Mouse (Mus musculus): ENCODE data around the gene Cilp.

The Cilp gene

DNA sequence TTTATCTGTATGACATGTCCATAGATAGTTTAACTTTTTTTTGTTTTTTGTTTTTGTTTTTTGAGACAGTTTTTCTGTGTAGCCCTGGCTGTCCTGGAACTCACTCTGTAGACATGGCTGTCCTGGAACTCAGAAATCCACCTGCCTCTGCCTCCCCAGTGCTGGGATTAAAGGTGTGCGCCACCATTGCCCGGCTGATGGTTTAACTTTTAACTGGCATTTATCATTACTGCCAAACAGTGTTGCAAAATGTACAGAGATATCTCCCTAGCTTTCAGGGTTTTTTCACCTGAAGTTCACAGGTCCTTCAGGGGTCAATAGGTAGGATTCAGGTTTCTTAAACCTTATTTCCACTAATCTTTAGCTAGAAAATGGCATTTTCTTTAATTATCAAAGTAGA, 32.1 kb downstream of the Cilp start:
- no peak for DNase-seq

DNA sequence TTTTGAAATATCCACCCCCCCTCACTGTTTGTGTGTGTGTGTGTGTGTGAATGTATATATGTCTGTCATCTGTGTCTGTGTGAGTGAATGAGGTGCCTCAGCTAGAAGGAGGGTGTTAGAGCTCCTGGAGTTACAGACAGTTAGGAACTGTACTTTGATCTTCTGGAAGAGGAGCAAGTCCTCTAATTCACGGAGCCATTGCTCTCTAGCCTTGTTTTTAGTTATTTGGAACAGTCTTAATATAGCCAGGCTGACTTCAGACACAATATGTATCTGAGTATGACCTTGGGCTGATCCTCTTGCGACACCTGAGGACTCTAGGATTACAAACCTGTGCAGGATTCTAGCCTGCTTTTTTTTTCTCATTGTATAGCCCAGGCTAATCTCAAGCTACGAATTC, 33.8 kb downstream of the Cilp start:
- no peak for DNase-seq

DNA sequence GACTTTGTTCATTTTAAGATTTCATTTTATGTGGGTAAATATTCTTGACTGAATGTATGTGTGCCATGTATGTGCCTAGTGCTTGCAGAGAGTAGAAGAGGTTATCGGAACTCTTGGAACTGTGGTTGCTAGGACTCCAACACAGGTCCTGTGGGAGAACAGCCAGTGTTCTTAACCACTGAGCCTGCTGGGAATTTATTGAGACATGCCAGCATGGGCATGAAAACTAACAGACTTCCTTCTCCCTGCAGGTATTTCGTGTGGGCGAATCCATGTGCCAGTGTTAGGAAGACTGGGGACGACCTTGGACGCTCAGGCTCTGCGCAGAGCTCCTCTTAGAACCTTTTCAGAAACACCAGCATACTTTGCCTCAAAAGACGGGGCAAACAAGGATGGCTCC, 34.7 kb downstream of the Cilp start:
- DNase-seq, result no peak

DNA sequence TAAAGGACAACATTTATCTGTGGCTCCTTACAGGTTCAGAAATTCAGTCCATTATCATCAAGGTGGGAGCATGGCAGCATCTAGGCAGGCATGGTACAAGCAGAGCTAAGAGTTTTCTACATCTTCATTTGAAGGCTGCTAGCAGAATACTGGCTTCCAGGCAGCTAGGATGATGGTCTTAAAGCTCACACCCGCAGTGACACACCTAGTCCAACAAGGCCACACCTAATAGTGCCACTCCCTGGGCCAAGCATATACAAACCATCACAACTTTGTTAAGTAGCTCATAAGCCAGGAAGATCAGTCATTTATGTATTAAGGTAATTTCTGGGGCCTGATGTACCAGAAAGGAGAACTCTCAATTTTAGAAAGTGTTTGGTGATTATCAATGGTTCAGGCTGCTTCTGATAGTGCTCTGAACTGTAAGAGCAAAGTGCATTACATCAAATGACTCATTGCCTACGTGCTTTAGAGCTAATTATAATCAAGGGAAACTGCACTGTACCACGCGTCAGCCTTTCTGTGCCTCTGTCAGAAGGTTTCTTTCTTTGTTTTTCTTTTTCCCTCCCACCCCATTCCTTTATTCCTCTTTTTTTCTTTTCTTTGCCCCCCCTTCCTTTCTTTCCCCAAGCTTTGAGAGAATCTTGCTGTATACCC, 37.5 kb downstream of the Cilp start:
- DNase-seq, result no peak

DNA sequence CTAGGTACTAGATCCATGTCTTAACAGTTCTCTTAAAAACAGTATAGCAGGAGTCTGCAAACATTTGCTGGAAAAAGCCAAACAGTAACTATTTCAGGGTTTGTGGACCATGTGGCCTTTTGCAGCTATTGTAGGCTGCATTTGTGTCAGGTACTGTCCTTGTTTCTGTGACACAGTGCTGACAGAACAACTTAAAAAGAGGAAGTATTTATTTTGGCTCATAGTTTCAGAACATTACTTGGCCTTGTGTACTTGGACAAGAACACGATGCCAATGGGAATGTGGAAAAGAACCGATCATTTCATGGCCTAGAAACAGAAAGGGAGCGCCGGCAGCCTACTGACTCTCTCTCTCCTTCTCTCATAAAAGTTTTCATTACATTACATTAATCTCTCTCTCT, 38.6 kb downstream of the Cilp start:
- DNase-seq, result no peak

DNA sequence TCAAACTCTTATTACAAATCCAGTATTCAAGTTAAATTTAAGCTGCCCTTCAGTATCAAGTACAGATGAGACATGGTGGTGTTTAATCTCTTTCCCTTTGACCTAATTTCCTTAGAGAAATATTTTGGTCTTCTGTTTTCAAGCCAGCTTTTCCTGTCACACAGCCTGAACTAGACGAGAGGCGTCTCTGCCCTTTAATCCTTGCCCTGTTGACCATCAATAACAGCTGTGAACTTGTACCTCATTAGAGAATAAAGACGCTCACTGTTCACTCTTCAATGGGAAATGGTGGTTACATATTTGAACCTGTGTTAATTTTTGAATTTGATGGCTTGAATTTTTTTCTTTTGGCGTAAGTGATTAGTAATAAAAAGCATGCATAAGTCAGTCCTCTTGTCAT, 39.3 kb downstream of the Cilp start:
- peak; percentile 45 for DNase-seq

DNA sequence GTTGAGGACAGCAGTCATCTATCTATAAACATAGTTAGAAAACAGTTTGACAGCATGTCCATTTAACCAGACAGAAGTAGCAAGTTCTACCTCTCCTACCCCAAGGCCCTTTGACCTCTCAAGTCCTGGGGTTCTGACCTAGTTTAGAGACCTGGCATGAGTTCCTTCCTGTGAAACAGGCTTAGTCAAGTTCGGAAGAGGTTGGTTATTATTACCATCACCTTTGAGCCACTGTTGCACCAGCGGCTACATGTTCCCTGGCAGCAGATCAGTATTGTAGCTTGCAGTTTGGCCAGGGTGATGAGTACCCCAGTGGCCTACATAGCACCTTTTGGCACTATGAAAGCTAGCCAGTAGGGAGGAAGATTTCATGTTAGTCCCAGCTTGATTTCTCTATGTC, 41.7 kb downstream of the Cilp start:
- DNase-seq, result no peak

DNA sequence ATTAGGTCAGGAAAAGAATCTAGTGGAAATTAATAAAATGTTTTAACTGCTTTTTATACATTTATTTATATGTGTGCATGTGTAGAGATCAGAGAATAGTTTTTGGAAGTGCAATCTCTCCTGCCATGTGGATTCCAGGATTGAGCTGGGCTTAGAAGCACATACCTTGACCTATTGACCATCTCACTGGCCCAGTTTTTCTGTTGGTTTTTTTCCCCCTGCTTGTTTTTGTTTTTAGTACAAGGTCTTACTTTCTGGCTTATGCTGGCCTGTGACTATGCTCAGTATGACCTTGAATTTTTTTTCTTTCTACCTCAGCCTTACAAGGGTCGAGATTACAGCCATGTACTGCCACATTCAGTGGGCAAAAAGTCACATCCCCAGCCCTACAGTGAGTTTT, 43.0 kb downstream of the Cilp start:
- no peak for DNase-seq

DNA sequence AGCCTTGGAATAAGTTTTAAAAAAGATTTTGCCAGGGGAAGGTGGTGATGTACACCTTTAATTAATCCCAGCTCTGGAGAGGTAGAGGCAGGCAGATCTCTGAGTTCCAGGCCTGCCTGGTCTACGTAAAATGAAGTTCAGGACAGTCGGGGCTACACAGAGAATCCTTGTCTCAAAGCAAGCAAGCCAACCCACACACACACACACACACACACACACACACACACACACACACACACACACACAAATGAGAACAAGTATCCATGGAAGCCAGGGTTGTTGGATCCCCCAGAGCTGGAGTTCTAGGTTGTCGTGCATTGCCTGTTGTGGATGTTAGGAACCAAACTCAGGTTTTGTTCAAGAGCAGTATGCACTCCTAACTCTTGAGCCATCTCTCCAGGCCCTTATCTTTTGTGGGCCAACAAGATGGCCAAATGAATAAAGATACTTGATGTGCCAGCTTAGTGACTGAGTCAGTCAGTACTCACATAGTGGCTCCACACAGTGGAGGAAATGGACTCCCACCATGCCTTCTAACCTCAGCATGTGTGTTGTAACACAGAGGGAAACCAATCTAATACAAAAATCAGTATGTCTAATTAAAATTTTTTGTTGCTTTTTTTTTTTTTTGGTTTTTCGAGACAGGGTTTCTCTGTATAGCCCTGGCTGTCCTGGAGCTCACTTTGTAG, 47.8 kb downstream of the Cilp start:
- no peak for DNase-seq

DNA sequence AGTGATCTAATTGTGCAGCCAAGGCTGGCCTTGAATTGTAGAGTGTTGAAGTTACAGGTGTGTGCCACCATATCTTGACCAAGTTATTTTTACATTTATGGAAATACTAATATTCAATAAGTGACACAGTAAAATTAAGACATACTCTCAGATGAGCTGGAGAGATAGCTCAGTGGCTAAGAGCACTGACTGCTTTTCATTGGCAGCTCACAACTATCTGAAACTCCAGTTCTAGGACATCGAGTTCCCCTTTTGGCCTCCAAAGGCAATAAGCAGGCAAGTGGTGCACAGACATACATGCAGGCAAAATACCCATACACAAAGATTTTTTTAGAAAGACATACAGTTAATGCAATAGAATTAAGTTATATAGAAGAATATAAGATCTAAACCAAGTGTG, 48.9 kb downstream of the Cilp start:
- no peak for DNase-seq

DNA sequence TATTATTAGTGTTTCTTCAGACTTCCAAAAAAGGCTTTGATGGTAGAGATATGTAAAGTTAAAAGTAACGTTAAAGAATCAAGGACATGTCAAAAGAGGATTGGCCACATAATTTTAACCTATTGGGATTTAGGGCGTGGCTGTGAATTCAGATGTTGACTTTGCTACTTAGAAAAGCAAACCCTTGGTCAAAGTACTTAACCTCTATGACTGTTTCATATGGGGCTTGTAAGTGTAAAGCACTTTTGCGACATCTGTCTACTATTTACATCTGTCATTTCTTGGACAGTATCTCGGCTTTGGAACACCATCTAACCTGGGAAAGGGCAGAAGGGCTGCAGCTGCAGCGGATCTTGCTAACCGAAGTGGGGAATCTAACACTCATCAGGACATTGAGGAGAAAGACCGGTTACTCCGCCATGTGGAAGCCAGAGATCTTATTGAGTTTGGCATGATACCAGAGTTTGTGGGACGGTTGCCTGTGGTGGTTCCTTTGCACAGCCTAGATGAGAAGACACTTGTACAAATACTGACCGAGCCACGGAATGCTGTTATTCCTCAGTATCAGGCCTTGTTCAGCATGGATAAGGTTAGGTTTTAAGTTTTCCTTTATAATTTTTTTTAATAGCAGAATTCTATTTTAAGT, 57.4 kb downstream of the Cilp start:
- no peak for DNase-seq

DNA sequence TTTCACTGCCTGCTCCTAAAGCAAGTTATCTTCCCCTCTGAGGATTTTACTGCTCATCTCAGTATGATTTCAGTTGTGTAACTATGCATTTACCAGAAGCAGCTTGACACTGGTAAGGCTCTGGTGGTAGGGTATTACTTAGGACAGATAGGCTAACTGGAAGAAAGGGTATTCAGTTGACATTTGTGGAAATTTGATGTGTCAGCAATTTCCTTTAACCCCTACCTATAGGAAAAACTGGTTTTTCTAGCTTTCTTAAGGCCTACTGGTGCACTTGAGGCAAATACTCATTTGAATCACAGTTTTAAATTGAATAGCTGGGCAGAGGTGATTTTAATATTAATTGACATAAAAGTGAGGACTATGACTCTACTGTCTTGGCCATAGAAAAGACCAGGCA, 61.0 kb downstream of the Cilp start:
- no peak for DNase-seq

DNA sequence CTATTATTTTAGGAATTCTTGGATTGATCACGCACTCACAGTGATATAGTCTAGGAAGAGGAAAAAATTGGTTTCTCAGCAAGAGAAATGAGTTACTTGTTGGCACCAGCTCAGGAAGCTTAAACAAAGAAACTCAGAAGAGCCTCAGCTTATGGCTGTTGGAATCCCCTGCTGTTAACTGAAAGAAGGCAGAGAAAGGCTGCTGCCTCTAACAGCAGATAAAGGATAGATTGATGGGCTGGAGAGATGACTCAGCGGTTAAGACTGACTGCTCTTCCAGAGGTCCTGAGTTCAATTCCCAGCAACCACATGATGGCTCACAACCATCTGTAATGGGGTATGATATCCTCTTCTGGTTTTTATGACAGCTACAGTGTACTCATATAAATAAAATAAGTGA, 62.4 kb downstream of the Cilp start:
- DNase-seq, result no peak
